10 mouse cellular contexts compared by ENCODE assay signal in genomic region chr10:113105771-113106430, GRCm38 (mm10).
DNase-seq lines count a peak whose midpoint lies in the region; ATAC-seq and TF ChIP-seq lines count a peak whose summit lies in the region.
"Had no signal": no experiment of that assay in that cellular context is flagged by ENCODE, and none has a peak within 500 bp of the region (broad histone marks: within the 10 kb centered on the region; RNA-seq: fewer than 3 reads in every experiment).

No protein-coding gene starts in this region.

- no peak for ATAC-seq in midbrain, embryonic 14.5 days (ENCODE audit: low FRiP score, low TSS enrichment)
- no peak for ATAC-seq in midbrain, embryonic 11.5 days (ENCODE audit: low FRiP score)
- peak; percentile 86 for ATAC-seq in forebrain, embryonic 13.5 days
- ATAC-seq in midbrain, postnatal 0 days (ENCODE audit: low FRiP score): no peak

- TF ChIP-seq CTCF in midbrain, postnatal 0 days (IDR thresholded peaks at IDR 0.05): peak; percentile 61

- H3K4me3 ChIP-seq in midbrain, embryonic 14.5 days (replicated peaks; ENCODE audit: low read depth, low read length): no peak overlapping the region
- H3K4me3 ChIP-seq in midbrain, embryonic 11.5 days (ENCODE audit: low read depth, low read length): no peak overlapping the region
- H3K4me3 ChIP-seq in forebrain, embryonic 13.5 days: no peak overlapping the region
- H3K4me3 ChIP-seq in midbrain, postnatal 0 days (ENCODE audit: low read depth, low read length): no peak overlapping the region
- H3K4me3 ChIP-seq: heart, embryonic 15.5 days; limb, embryonic 15.5 days had no signal

- H3K9me3 ChIP-seq in midbrain, embryonic 14.5 days (ENCODE audit: control insufficient read depth, low read length): no peaks in the 10 kb centered on the region
- no peaks in the 10 kb centered on the region for H3K9me3 ChIP-seq in midbrain, embryonic 11.5 days (ENCODE audit: control insufficient read depth, low read length)
- H3K9me3 ChIP-seq in forebrain, embryonic 13.5 days (replicated peaks): no peaks in the 10 kb centered on the region
- no peaks in the 10 kb centered on the region for H3K9me3 ChIP-seq in midbrain, postnatal 0 days (ENCODE audit: low read length)
- H3K9me3 ChIP-seq: heart, embryonic 15.5 days; limb, embryonic 15.5 days had no signal

- H3K4me1 ChIP-seq in midbrain, embryonic 14.5 days (ENCODE audit: control insufficient read depth, insufficient read depth, low read length): no peaks in the 10 kb centered on the region
- H3K4me1 ChIP-seq in midbrain, embryonic 11.5 days (ENCODE audit: control insufficient read depth, insufficient read depth, low read length): no peaks in the 10 kb centered on the region
- peaks cover 6% of the 10 kb centered on the region; the same call in 1 of the 2 replicates for H3K4me1 ChIP-seq in forebrain, embryonic 13.5 days
- H3K4me1 ChIP-seq in midbrain, postnatal 0 days (ENCODE audit: insufficient read depth, low read length): no peaks in the 10 kb centered on the region; the same call in 1 of the 2 replicates
- H3K4me1 ChIP-seq: heart, embryonic 15.5 days; limb, embryonic 15.5 days had no signal

- H3K9ac ChIP-seq in midbrain, embryonic 14.5 days (replicated peaks; ENCODE audit: low read length): no peak overlapping the region
- no peak overlapping the region for H3K9ac ChIP-seq in midbrain, embryonic 11.5 days (ENCODE audit: low read length)
- H3K9ac ChIP-seq in forebrain, embryonic 13.5 days: no peak overlapping the region
- H3K9ac ChIP-seq in midbrain, postnatal 0 days (replicated peaks; ENCODE audit: low read length, poor library complexity, severe bottlenecking): no peak overlapping the region
- H3K9ac ChIP-seq: heart, embryonic 15.5 days; limb, embryonic 15.5 days had no signal

- DNase-seq in embryo, embryonic 10 days (ENCODE audit: low spot score): peak; percentile 7
- DNase-seq in embryo, embryonic 11 days: no peak
- DNase-seq in midbrain, embryonic 14.5 days: peak; percentile 56
- DNase-seq in midbrain, embryonic 11.5 days (ENCODE audit: low spot score, missing footprints): no peak
- DNase-seq in midbrain, postnatal 0 days (ENCODE audit: low spot score): peak; percentile 82
- no peak for DNase-seq in gastrocnemius, postnatal 25 days
- no peak for DNase-seq in spleen, adult 12 weeks (ENCODE audit: low spot score)

- H3K27ac ChIP-seq in midbrain, embryonic 14.5 days (replicated peaks; ENCODE audit: low read depth, low read length): no peak overlapping the region
- no peak overlapping the region for H3K27ac ChIP-seq in midbrain, embryonic 11.5 days (ENCODE audit: low read depth, low read length)
- no peak overlapping the region for H3K27ac ChIP-seq in forebrain, embryonic 13.5 days
- no peak overlapping the region for H3K27ac ChIP-seq in midbrain, postnatal 0 days (ENCODE audit: low read depth, low read length)
- H3K27ac ChIP-seq: heart, embryonic 15.5 days; limb, embryonic 15.5 days had no signal

- WGBS in midbrain, embryonic 14.5 days: 41% methylated on average over 1 of the region's 1 CpGs
- WGBS in midbrain, embryonic 11.5 days: 64% methylated on average over 1 of the region's 1 CpGs
- 29% methylated on average over 1 of the region's 1 CpGs for WGBS in forebrain, embryonic 13.5 days
- WGBS in midbrain, postnatal 0 days: 24% methylated on average over 1 of the region's 1 CpGs

- no peaks in the 10 kb centered on the region for H3K27me3 ChIP-seq in midbrain, embryonic 14.5 days (ENCODE audit: control insufficient read depth, insufficient read depth, low read length)
- H3K27me3 ChIP-seq in midbrain, embryonic 11.5 days (ENCODE audit: control insufficient read depth, insufficient read depth, low read length): no peaks in the 10 kb centered on the region
- no peaks in the 10 kb centered on the region for H3K27me3 ChIP-seq in forebrain, embryonic 13.5 days
- H3K27me3 ChIP-seq in midbrain, postnatal 0 days (ENCODE audit: insufficient read depth, low read length): no peaks in the 10 kb centered on the region
- H3K27me3 ChIP-seq: heart, embryonic 15.5 days; limb, embryonic 15.5 days had no signal

- no peaks in the 10 kb centered on the region for H3K36me3 ChIP-seq in midbrain, embryonic 14.5 days (ENCODE audit: control insufficient read depth, insufficient read depth, low read length)
- H3K36me3 ChIP-seq in midbrain, embryonic 11.5 days (ENCODE audit: control insufficient read depth, insufficient read depth, low read length): no peaks in the 10 kb centered on the region
- no peaks in the 10 kb centered on the region for H3K36me3 ChIP-seq in forebrain, embryonic 13.5 days (ENCODE audit: poor library complexity, severe bottlenecking)
- H3K36me3 ChIP-seq in midbrain, postnatal 0 days (ENCODE audit: insufficient read depth, low read length): no peaks in the 10 kb centered on the region
- H3K36me3 ChIP-seq: heart, embryonic 15.5 days; limb, embryonic 15.5 days had no signal

- no peak overlapping the region for H3K4me2 ChIP-seq in midbrain, embryonic 14.5 days (ENCODE audit: low read length)
- H3K4me2 ChIP-seq in midbrain, embryonic 11.5 days: no peak overlapping the region
- H3K4me2 ChIP-seq in forebrain, embryonic 13.5 days: no peak overlapping the region
- no peak overlapping the region for H3K4me2 ChIP-seq in midbrain, postnatal 0 days (ENCODE audit: low read depth, low read length, poor library complexity, severe bottlenecking)
- H3K4me2 ChIP-seq: heart, embryonic 15.5 days; limb, embryonic 15.5 days had no signal

Comparison
In these comparisons a context has a peak if more than half of its experiments do, and no peak if none do; other contexts are left out.
1. DNase-seq: peak in embryo, embryonic 10 days (single experiment), midbrain, embryonic 14.5 days (single experiment) and midbrain, postnatal 0 days (single experiment); none in embryo, embryonic 11 days (single experiment), midbrain, embryonic 11.5 days (single experiment), gastrocnemius, postnatal 25 days (single experiment) and spleen, adult 12 weeks (single experiment).